Mouse (Mus musculus) lung, embryonic 14.5 days (tissue): ENCODE data around the gene Rreb1. TPM values are rescaled to one million over a fixed set of nuclear protein-coding genes. Genes with fewer than 3 reads are reported as not detected.

Experiments used
- ATAC-seq: fragments of 200-750 bp; cut with Nextera tagmentation; 2 replicates; pipeline ENCODE4 v1.8.0; 2017; ENCODE audit warnings: mild to moderate bottlenecking, moderate TSS enrichment, moderate library complexity; ENCODE audit not compliant: insufficient read depth
- DNase-seq: peaks from one replicate; pipeline ENCODE4 v3.0.0-alpha.2; 2015
- H3K27ac ChIP-seq: fragments of 300-500 bp; sonication (generic); 2 replicates; pipeline ENCODE4 v1.5.1; 2014; ENCODE audit warnings: low read depth, mild to moderate bottlenecking, moderate library complexity
- H3K27me3 ChIP-seq: fragments of 300-500 bp; sonication (generic); 2 replicates; pipeline ENCODE4 v1.6.1; 2014; ENCODE audit warnings: low read length, control low read depth; ENCODE audit not compliant: insufficient read depth
- H3K36me3 ChIP-seq: fragments of 300-500 bp; sonication (generic); 2 replicates; pipeline ENCODE4 v1.6.1; 2014; ENCODE audit warnings: control low read depth; ENCODE audit not compliant: insufficient read depth
- H3K4me1 ChIP-seq: fragments of 300-500 bp; sonication (generic); 2 replicates; pipeline ENCODE4 v1.6.1; 2014; ENCODE audit warnings: antibody characterized with exemption, control low read depth; ENCODE audit not compliant: insufficient read depth
- H3K4me2 ChIP-seq: fragments of 300-500 bp; sonication (generic); 2 replicates; pipeline ENCODE4 v1.6.1; 2014; ENCODE audit warnings: mild to moderate bottlenecking
- H3K4me3 ChIP-seq: fragments of 300-500 bp; sonication (generic); 2 replicates; pipeline ENCODE4 v1.5.1; 2014; ENCODE audit warnings: low read depth, low read length
- H3K9ac ChIP-seq: fragments of 300-500 bp; sonication (generic); 2 replicates; pipeline ENCODE4 v1.6.1; 2014
- H3K9me3 ChIP-seq: fragments of 300-500 bp; sonication (generic); 2 replicates; pipeline ENCODE4 v1.6.1; 2016; ENCODE audit warnings: low read depth, low read length, control low read depth
- CTCF ChIP-seq: IDR thresholded peaks from 2 replicates; pipeline ENCODE4 v1.5.1; 2016; ENCODE audit warnings: antibody characterized with exemption, low read depth
- WGBS: fragments of 180-500 bp; shearing (Covaris S2); extraction: QIAGEN DNeasy Blood & Tissue Kit; methylation state at CpG from one replicate; pipeline ENCODE4 v1.1.7; 2014; 5-methylcytosine and 5-hydroxymethylcytosine counted together
- polyA plus RNA-seq: library from polyadenylated mRNA; unstranded; fragments of >200 nt; fragmentation: Nextera tagmentation; extraction: Ambion mirVana; gene quantifications from 2 replicates; pipeline ENCODE4 v1.2.1, GENCODE M21; 2014

Gene Rreb1
- polyA plus RNA-seq, 1 experiment from 2014 or later = 22.5 TPM

DNA sequence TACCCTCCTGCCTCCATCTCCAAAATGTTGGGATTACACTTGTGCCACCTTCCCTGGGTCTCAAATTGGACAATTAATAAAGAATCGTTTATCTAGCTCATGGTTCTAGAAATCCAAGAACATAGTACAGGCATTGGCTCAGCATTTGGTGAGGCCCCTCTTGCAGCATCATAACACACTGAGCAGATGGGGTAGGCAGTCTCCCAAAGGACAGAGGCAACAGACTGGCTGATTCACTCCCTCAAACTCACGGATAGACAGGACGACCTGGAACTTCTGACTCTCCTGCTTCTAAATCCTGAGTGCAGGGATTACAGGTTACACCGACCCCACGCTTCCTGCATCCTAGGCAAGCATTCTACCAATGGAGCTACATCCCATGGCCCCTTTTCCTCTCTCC lies 38.5 kb downstream of the Rreb1 start:
- H3K9me3 ChIP-seq = no peaks in the 10 kb centered on the region
- no peak overlapping the region for H3K4me3 ChIP-seq
- no peak overlapping the region for H3K4me2 ChIP-seq
- ATAC-seq (no peak), DNase-seq (no peak)
- no peaks in the 10 kb centered on the region for H3K36me3 ChIP-seq
- peaks cover 6% of the 10 kb centered on the region; the same call in 1 of the 2 replicates for H3K4me1 ChIP-seq
- no peak overlapping the region for H3K9ac ChIP-seq
- no peak for TF ChIP-seq CTCF
- H3K27me3 ChIP-seq = no peaks in the 10 kb centered on the region
- 83% methylated on average over 5 of the region's 5 CpGs for WGBS
- no peak overlapping the region for H3K27ac ChIP-seq

DNA sequence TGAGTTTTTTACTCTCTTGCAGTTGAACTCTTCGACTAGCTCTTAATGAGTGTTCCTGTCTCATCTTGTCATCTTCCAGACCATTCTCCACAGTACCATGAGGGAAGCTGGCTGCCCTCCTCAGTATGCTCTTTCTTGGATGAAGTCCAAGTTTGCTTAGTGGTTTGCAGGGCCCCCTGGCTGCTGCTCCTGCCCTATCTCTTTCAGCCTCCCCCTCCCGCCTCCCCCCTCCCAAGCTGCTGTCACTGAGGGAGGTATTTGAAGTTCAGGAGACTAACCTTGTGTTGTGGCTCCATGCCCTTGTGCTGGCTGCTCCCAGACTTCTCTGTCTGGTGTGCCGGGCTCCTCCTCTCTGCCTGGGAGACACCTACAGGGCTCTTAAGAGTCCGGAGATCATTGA lies 43.2 kb downstream of the Rreb1 start:
- Histone ChIP-seq H3K27me3 (no peaks in the 10 kb centered on the region), H3K4me2 (no peak overlapping the region), H3K36me3 (no peaks in the 10 kb centered on the region), H3K4me3 (no peak overlapping the region), H3K27ac (no peak overlapping the region), H3K4me1 (peaks cover 9% of the 10 kb centered on the region; the same call in 1 of the 2 replicates), H3K9ac (no peak overlapping the region), H3K9me3 (no peaks in the 10 kb centered on the region)
- peak; percentile 60 for TF ChIP-seq CTCF
- DNase-seq = peak; percentile 87
- 7% methylated on average over 4 of the region's 4 CpGs for WGBS
- peak; percentile 57 for ATAC-seq

DNA sequence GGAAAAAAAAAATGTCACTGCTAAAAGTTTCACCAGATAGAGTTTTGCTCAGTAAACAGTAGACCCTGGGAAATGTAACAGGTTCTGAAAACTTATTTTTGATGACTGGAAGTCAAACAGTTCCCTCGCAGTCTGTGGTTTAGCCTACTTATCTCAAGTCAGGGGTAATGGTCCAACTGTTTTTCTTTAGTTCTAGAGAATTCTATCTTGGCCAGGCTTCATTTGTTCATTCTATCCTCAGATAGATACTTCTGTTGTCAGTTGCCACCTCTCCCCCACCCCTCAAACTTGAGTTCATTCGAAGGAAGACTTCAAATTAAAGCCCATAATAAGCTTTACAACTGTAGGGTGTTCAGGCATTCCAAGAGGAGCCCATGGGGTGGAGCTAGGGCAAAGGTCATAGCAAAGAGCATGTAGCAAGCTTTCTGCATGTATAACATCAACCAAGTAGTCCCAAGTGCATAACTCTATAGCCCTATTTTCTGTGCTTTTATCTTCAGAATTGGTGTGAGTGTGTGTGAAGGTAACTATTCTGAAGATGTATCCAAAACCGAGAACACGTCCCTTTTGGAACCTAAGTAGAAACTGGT lies 46.2 kb downstream of the Rreb1 start:
- WGBS = 50% methylated on average over 4 of the region's 4 CpGs
- no peak for TF ChIP-seq CTCF

DNA sequence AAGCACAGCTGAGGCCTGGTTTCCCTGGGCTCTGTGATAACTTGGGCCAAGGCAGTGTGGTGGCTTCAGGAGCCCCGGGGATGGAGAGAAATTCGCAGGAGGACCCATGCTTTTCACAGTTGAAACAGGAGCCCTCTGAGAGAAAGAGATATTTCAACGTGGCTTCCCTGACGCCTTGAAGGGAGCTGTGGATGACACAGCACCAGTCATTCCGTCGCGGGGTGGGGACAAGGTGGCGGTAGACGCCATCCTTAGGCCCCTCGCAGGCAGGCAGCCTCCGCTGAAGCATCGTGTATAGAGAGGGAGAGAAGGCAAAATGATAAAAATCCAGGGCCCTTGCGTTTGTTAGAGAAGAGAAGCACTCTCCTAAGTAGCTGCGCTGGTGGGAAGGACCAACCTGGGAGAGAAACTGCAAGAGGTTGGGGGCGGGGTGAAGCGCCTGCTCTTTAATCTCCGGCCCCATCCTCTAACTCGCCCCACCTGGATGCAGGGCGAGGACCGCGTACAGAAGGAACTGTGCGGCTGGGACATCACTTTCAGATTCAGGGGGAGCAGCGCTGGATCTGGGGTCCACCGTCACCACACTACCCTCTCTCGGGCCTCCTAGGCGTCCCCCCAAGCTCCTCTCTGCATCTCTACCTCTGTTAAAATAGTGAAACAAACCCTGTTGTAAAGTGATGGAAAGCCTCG lies 46.9 kb downstream of the Rreb1 start:
- ATAC-seq (no peak; the same call in 1 of the 2 replicates), DNase-seq (peak; percentile 37)
- WGBS = 3% methylated on average over 27 of the region's 27 CpGs

More for the DNA sequence above, 46.2 kb downstream of the Rreb1 start:
- Histone ChIP-seq H3K27me3 (no peaks in the 10 kb centered on the region), H3K4me1 (peaks cover 9% of the 10 kb centered on the region), H3K4me2 (peak overlapping the region; percentile 99; the same call in 1 of the 2 replicates), H3K9me3 (no peaks in the 10 kb centered on the region), H3K9ac (no peak overlapping the region), H3K27ac (no peak overlapping the region), H3K4me3 (no peak overlapping the region), H3K36me3 (no peaks in the 10 kb centered on the region)
- no peak for ATAC-seq
- DNase-seq = no peak

DNA sequence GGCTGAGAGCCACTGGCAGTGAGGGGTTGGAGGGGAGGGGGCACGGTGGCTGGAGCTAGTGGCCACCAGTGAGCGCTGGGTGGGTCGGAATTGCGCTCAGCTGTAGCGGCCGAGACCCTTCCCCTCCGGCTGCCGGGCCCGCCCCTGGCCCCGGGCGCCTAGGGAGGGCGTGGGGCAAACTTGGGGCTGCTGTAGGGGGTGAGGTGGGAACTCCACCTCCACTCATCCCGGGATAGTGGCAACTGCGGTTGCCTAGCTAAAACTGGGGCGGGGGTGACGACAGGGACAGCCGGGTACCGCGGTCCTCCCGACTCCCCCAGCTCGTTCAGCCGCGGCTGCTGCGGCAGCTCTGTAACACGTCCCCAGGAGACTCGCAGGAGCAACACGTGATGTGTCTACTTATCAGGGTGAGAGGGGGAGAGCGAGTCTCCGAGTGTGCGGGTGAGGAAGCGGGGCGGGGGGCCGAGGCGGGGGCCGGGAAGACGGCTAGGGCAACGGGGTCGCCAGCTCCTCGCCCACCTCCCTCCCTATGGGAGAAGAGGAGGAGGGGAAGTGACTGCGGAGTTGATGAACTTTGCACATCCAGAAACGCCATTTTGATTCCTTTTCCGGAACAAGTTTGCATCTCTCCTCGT lies 47.6 kb downstream of the Rreb1 start:
- DNase-seq = peak; percentile 81
- Histone ChIP-seq H3K27me3 (no peaks in the 10 kb centered on the region), H3K36me3 (no peaks in the 10 kb centered on the region), H3K27ac (peak overlapping the region; percentile 95), H3K9me3 (no peaks in the 10 kb centered on the region), H3K4me1 (peaks cover 13% of the 10 kb centered on the region), H3K4me3 (peak overlapping the region; percentile 84), H3K9ac (peak overlapping the region; percentile 86), H3K4me2 (peak overlapping the region; percentile 99)
- peak; percentile 60 for ATAC-seq
- TF ChIP-seq CTCF = no peak
- under 1% methylated on average over 36 of the region's 43 CpGs for WGBS

More for the DNA sequence above, 46.9 kb downstream of the Rreb1 start:
- peak overlapping the region; percentile 86 for H3K9ac ChIP-seq
- H3K4me1 ChIP-seq = peaks cover 9% of the 10 kb centered on the region
- H3K9me3 ChIP-seq = no peaks in the 10 kb centered on the region
- peak overlapping the region; percentile 84 for H3K4me3 ChIP-seq
- no peak for TF ChIP-seq CTCF
- H3K27ac ChIP-seq = peak overlapping the region; percentile 95
- no peaks in the 10 kb centered on the region for H3K36me3 ChIP-seq
- peak overlapping the region; percentile 99 for H3K4me2 ChIP-seq
- no peaks in the 10 kb centered on the region for H3K27me3 ChIP-seq

DNA sequence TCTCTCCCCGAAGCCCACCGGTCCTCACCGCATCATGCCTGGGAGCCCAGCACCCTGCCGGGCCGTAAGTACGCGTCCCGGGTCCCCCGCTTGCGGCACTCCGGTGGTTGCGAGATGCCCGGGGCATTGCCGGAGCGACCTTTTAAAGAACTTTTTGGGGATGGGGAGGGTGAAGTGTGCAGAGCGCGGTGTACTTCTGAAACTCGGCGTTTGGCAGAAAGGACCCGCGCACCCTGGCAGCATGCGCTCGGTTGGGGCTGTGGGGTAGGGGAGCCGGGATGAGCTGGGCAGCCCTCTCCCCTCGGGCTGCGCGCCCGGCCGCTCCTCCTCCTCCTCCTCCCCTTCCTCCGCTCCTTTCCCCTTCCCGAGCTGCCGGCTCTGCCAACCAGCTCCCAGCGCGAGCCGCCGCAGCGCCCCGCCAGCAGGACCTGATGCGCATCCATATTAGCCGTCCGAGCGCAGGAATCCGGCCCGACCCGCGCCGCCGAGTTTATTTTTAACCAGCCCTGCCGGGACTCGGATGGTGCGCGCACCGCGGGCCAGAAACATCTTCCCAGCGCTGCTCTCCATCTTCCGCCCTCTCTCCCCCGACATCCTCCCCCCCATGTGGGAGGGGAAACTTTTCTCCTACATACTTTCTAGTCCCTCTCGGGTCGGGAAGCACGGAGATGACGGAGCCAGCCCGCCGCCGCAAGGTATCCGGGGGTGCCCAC lies 48.2 kb downstream of the Rreb1 start:
- DNase-seq (peak; percentile 83), ATAC-seq (peak; percentile 51)
- Histone ChIP-seq H3K9me3 (no peaks in the 10 kb centered on the region), H3K4me2 (peak overlapping the region; percentile 99), H3K36me3 (no peaks in the 10 kb centered on the region), H3K4me3 (peak overlapping the region; percentile 84), H3K27me3 (no peaks in the 10 kb centered on the region), H3K27ac (peak overlapping the region; percentile 95), H3K9ac (peak overlapping the region; percentile 86), H3K4me1 (peaks cover 16% of the 10 kb centered on the region)
- no peak for TF ChIP-seq CTCF
- 1% methylated on average over 61 of the region's 65 CpGs for WGBS

DNA sequence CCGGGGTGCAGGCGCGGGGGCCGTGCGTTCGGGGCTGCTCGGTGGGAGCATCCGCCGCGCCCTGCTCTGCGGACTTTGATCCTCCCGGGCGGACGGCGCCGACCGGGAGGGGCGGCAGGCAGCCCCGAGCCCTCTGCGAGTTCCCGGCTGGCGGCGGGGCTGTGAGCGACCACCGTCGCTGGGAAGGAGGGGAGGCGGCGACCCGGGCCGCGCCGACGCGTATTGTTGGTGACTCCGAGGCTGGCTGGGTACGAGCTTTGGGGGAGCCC lies 48.7 kb downstream of the Rreb1 start:
- 0% methylated on average over 22 of the region's 36 CpGs for WGBS
- Histone ChIP-seq H3K36me3 (no peaks in the 10 kb centered on the region), H3K4me1 (peaks cover 15% of the 10 kb centered on the region), H3K27me3 (no peaks in the 10 kb centered on the region), H3K4me3 (peak overlapping the region; percentile 84), H3K4me2 (peak overlapping the region; percentile 99), H3K9me3 (no peaks in the 10 kb centered on the region), H3K27ac (peak overlapping the region; percentile 95), H3K9ac (peak overlapping the region; percentile 86)
- DNase-seq = no peak
- TF ChIP-seq CTCF = no peak
- no peak for ATAC-seq
